Mouse (Mus musculus) gastrocnemius, adult 8-10 months (tissue): Measurements from ENCODE around the gene Esr2. TPM values are rescaled to one million over a fixed set of nuclear protein-coding genes. Genes with fewer than 3 reads are reported as not detected.
"Not testable (repeated sequence)": the region's sequence is repeated elsewhere in the genome, so short reads cannot be mapped to it uniquely, and the experiment has no call there.

Experiments used
- DNase-seq, 2 experiments: peaks; one replicate each; pipeline ENCODE4 v3.0.0; 2022; ENCODE audit warnings: low spot score in 2 of 2
- total RNA-seq, 4 experiments: library from RNA; stranded (reverse); gene quantifications; 2 replicates each; pipeline ENCODE4 v1.2.4; 2022

The Esr2 gene
- under 1 TPM in 3 of 4 experiments, not detected in 1; 0.11 to 0.29 (median 0.27) TPM for total RNA-seq

DNA sequence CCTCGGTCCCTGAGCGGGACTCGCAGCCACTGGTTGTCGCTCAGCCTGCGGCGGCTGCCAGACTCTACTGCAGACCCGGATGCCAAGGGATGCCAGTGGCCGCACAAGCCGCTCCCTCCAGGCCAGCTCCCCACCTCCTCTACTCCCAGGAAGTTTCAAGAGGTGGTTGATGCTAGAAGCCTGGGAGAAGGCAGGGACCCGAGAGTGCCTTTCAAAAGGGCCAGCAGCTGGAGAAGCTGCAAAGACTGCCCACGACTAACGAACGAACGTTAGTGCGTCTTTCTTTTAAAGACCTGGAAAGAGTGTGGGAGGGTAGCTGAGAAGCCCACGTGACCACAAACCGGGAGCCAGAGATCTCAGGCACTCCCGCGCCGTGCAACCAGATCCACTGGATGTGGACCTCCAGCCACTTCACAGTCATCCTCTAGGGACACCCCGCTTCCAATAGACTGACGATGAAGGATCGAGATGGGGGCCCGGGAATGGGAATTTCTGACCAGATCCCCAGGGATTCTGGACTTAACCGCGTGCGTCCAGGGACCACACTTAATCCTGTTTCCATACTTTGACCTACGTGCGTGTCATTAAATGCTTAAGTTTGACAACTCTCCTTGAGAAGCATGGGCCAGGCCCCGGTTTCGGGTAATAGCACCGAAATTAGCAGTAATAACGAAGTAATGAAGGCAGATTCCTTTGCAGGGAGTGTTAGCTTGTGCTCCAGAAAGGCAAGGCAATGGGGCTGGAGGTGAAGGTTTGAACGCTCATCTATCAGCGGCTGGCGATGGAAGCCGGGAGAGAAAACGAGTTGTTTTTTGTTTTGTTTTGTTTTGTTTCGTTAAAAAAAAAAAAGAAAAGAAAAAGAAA is at the start of gene Esr2:
TSS of gene Esr2 (minus strand) at position 260 of the 864 bp plus-strand sequence.
- DNase-seq, result no peak

DNA sequence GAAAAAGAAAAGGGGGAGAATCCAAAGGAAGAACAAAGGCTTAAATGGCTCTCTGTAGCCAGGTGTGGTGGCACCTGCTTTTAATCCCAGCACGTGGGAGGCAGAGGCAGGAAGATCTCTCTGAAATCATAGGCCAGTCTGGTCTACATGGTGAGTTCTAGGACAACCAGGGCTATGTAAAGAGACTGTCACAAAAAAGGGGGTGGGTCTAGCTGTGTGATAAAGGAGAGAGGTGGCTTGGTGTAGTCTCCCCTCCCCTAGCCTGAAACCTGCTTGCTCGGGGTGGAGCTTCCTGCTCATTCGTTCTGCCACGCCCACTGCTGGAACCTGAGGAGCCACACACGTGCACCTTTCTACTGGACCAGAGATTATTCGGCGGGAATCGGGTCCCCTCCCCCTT is 45.0 kb upstream of the Esr2 start:
- not testable (repeated sequence) for DNase-seq

DNA sequence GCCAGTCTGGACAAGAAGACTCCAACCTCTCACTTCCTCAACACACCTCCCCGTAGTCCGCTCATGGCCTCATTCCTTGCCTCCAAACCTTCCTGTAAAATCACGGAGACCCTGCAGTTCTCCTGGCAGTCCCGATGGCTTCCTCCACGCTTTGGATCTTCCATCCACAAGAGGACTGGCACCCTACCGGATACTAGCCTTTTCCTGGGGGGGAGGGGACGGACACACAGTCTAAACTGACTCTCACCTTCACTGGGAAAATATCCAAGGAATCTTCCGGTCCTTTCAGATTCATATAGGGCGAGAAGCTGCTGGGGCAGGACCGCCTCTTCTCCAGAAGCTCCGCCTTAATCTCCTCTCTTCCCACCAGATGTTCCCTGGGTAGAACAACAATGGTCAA is 39.7 kb upstream of the Esr2 start:
- DNase-seq, result no peak

DNA sequence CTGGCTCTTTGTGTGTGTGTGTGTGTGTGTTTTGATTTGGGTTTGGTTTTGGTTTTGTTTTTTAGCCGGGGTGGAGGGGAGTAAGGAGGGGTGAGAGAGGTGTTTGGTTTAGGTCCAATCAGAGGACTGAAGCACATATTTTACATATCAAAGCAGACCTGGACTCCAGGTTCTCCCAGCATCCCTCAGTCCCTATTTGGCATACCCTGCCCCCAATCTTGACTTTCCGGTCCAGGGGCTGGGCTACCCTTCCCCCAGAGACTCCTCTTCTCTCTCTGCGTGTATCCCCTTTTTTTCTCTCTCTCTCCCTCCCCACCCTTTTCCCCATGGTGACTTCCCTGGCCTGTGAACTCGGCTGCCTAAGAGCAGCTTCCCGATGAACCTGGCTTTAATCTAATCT is 38.1 kb upstream of the Esr2 start:
- DNase-seq, result no peak

DNA sequence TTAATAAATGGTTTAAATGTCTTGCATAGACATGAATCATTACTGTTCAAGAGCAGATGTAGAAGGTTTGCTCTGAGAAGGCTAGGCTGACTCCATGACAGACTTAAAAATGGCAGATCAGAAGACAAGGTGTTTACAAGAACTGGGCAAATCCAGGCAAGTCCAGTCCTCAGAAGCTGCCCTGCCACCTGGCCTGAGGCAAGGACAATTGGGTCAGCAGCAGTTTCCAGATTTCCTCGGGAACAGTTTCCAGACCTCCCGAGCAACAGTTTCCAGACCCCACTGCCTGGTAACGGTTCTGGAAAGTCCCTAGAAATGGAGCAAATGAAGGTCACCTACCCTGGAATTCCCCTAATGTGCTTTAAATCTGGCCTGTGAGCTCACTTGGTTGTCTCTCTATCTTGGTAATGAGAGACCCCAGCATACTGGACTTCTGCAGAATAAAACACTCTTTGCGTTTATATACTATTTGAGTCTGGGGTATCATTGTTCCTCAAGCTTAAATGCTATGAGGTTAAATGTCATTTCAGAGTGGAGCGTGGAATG is 32.4 kb upstream of the Esr2 start:
- no peak for DNase-seq

DNA sequence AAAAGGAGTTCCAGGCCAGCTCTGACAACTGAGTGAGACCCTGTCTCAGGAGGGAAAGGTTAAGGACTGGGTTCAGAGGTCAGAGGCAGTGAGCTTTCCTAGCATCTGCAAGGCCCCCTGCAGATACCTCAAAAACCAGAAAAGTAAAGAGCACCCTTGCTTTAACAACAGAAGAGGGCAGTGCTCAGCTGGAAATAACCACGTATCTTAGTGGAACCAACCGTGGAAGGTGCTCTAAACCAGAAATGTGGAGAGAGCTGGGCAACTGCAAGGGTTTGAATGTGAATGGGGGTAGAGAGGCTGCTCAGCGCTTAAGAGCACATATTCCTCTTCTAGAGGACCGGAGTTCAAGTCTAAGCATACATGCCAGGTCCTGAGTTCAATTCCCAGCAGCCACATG is 23.3 kb upstream of the Esr2 start:
- no peak for DNase-seq

DNA sequence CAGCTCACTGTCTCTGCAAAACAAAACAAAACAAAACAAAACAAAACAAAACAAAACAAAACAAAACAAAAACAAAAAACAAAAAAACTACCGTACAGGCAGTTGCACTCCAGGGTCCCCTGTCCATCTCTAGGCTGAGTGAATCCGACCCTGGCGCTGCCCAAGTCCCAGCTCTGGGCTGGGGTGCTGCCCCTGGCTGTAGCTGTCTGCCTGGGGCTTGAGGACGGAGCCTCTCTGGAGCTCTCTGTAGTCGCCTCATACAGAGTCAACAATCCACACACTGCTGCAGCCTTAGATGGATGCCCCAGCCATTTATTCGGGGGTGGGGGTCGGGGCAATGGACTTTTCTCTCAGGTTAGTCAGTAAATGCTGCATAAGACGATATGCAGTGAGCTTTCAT is 20.0 kb upstream of the Esr2 start:
- no peak for DNase-seq

DNA sequence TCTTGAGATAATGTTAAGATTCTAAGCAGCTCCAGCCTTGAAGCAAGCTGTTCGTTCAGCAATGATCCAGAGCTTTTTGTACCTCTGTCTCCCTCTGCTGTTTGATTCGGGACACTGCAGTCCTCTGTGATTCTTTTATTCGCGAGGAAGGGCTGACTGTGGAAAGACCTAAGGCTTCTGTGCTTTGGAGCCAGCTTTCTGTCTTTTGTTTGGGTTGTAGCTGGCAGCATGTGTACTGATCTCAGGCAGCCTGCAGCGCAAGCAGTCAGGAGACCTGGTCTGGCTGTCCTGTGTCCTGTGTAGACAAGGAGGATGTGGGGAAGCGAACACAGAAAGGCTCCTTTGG is 19.6 kb upstream of the Esr2 start:
- peak; percentile 36 to 40 for DNase-seq

DNA sequence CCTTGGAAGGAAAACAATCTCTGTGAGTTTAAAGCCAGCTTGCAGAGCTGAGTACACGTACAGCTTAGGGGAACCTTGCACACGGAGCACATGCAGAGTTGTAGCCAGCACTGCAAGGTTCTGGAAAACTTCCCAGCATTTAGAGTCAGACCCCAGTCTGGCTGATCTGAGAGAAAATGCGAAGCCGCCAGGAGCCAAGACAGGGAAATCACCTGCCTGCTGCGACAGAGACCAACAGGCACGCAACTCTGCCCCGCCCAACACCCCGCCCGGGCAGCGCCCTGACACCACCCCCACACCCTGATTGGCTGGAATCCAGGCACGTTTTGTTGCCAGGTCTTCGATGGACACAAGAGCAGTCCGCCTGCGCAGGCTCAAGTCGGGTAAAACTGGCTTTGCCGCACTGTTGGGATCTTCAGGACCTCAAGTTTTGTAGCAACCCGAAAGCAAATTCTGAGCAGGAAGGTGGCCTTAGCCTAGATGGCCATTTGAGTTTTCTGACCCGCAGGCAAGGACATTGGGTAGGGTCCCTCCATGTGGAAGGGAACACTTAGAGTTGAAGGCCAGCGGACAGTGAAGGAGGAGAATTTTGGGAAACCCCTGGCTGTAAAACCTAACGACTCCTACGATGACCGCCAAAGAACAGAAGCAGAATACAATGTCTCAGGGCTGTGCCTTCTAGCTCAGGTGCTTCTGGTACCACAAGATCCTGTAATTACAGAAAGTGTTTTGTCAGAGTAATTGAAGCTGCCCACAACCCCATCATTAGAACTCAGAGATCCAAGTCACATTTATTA is 19.1 kb upstream of the Esr2 start:
- peak; percentile 41 to 68 for DNase-seq

DNA sequence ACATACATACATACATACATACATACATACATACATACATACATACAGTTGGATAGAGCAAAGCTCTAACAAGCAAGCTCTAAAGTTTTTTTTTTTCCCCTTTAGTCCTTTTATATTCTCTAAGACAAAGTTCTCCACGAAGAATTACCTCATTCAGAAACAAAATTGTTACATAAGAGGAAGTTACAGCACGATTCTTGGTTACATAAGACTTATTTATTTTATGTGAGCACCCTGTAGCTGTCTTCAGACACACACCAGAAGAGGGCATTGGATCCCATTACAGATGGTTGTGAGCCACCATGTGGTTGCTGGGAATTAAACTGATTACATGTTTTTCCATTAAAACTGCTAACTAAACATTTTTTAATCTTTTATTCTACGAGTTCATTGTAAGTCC is 17.5 kb upstream of the Esr2 start:
- DNase-seq, result no peak

DNA sequence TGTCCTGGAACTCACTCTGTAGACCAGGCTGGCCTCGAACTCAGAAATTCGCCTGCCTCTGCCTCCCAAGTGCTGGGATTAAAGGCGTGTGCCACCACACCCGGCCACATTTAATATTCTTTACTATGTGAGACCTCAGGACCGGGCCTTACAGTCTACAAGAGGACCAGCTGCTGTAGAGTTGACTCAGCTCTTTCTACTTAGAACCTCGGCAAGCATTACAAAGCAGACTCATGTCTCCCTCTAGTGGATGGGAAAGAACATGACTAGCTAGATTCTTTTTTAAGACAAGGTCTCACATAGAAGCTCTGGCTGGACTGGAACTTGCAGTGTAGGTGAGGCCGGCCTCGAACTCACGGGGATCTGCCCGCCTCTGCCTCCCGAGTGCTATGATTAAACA is 13.9 kb upstream of the Esr2 start:
- DNase-seq, result no peak

DNA sequence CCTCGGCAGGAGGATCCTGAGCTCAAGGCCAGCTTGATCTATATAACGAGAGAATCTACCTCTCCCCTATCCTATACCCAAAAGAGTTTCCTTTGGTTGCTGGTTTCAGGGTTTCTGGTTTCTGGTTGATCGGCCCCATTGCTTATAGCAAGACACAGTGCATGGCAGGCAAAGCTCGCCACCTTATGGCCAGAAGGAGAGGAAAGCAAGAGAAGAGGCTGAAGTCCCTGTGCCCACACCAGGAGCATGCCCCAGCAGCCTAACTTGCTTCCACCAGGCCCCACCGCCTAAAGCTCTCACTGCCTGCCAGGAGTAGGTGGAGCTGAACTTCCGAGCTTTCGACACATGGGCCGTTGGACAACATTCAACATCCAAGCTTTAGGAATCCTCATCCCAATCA is 10.8 kb upstream of the Esr2 start:
- DNase-seq, result no peak

DNA sequence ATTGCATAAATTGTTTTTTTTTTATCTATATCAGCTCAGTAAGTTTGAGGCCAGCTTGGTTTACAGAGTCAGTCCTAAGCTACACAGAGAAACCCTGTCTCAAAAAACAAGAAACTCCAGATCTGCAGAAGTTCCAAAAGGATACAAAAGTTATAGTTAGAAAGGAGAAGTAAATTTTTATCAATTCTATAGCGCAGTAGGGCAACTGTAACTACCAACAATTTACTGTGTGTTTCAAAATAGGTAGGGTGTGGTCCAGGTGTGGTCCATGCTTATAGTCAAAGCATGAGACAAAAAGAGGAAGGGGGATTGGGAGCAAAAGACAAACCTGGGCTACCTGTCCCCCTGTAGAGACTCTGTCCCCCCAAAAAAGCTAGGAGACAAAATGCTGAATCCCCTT is 9.4 kb upstream of the Esr2 start:
- no peak for DNase-seq

DNA sequence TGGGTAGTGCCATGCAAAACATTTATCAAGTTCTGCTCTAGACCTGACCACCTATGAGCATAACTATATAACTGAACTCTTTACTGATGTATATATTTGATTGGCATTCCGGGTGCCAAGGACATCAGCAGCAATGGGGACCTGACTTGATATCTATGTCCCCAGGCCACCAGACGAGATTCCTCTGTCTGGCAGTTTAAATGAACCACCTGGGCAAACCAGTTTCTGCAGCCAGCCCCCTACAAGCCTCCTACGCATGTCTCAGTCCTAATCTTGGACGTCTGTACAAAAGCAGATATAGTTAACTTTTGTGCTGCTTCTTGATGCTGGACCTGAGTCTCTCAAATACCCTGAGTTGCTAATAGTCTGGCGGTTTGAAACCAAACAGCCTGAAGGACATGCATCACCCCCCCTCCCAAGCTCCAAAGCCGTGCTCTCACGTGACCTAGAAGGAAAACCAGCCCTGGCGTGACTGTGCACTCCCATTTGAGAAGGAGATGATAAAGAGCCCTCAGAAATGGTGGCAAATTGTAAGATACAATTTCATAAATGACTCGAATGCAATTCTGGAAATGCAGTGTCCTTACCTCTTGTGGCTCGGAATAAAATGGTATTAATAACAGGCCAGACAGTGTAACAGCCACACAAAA is 8.2 kb upstream of the Esr2 start:
- DNase-seq, result no peak

DNA sequence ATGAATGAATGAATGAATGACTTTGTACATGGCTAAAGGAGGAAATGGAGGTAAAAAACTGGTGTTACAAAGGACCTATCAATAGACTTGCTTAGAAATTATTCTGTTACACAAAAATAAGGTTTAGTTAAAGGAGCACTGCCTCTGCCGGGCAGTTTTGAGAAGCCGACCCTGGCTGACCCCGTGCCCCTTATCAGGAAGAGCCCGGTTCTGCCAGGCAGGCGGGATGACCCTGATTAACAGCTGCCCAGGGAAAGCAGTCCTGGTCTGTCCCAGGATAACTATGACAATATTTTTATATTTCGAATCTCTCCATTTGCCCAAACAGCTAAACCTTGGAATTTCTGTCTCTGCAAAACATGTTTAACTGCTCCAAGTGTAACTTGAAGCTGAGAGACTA is 7.2 kb upstream of the Esr2 start:
- no peak for DNase-seq

DNA sequence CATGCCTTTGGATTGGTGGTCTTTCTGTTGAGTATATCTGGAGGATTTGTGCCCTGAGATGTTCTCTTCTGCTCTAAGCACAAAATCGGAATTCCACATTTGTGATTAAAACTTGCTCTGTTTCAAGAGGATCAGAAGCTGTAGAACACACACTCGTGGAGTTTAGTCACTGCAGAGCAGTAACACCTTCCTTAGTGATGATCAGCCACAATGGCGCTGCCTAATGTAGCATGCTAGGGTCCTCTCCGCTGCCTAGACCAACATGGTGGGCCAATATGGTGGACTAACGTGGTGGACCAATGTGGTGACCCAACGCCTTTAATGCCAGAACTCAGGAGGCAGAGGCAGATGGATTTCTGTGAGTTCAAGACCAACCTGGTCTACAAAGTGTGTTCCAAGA is 5.8 kb upstream of the Esr2 start:
- no peak for DNase-seq

DNA sequence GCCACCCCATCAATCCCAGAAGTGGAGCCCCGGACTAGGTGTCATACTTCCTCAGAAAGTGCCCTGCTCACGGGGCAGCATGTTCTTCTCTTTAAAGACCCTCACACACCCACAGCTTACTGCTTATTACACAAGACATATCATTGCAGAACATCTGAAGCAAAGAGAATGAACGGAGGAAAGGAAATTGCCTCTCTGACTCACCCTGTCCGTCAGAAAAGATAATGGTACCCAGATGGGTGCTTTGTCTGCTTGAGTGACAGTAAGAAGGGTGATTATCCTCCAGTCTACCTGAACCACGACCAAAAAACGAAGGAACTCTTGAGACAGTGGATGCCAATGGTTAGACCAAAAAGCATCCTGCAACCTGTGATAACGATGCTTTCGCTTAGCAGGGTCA is 4.4 kb upstream of the Esr2 start:
- no peak for DNase-seq

DNA sequence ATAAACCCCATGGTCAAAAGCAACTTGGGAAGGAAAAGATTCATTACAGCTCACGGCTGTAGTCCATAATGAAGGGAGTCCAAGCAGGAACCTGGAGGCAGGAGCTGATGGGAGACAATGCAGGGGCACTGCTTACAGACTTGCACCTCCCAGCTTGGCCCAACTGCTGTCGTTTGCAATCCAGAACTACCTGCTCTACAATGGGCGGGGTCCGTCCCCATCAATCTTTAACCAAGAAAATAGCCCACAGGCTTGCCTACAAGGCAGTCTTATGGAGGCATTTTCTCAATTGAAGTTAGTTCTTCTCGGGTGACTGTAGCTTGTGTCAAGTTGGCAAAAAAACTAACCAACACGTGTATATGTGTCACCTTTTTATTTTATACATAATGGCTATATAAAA is 3.4 kb upstream of the Esr2 start:
- no peak for DNase-seq

DNA sequence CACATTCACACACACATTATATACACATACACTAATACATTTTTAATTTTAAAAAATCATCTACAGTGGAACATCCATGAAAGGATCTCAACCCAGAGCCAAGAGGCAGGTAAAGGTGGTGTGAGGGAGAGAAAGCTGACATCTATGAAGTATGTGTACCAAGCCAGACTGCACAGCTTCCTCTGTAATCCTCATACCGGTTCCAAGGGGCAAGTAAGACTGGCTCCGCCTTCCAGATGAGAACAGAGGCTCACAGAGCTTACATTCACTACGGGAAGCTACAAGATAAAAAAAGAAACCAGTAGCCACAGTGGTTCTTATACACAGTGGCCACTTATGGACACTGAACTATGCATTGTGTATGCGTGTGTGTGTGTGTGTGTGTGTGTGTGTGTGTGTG is 2.5 kb upstream of the Esr2 start:
- DNase-seq, result no peak

DNA sequence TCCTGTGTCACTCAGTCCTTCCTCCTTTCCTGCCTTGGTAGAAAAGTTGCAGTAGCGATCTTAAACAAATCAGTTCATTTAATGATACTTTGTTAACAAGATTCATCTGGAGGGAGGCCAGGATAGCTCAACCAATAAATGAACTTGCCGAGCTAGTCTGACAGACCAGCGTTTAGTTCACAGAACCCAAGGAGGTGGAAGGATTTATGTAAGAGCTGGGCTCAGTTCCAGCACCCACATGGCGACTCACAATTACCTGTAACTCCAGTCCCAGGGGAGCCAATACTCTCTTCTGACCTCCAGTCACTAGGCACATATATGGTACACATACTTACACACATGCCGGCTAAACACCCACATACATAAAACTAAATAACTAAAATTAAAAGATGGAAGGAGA is 2.0 kb upstream of the Esr2 start:
- no peak for DNase-seq

DNA sequence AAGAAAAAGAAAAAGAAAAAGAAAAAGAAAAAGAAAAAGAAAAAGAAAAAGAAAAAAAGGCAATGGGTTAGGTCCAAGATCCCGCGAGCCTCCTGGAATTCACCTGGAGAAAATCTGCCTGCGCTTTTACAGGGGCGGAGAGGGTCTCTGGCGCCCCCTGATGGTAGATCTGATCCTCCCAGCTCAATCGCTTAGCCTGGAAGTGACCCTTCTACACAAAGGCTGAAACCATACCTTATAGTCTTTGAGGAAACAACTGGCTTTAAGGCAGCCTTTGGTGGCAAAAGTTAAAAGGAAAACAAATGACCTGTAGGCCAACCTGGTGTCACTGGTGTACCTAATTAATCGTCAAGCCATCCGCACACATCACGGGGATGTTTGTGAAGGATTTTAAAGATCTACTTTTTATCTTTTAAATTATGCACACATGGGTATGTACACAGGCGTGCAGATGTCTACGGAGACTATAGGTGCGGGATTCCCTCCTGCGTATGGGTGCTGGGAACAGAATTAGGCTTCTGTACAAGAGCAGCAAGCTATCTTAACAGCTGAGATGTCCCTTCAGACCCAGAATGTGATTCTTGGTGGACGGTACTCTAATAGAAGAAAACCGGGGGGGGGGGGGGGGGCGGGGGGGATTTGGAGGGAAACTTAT is 932 bp upstream of the Esr2 start:
- DNase-seq, result peak in 1 of 2 experiments; percentile 28

DNA sequence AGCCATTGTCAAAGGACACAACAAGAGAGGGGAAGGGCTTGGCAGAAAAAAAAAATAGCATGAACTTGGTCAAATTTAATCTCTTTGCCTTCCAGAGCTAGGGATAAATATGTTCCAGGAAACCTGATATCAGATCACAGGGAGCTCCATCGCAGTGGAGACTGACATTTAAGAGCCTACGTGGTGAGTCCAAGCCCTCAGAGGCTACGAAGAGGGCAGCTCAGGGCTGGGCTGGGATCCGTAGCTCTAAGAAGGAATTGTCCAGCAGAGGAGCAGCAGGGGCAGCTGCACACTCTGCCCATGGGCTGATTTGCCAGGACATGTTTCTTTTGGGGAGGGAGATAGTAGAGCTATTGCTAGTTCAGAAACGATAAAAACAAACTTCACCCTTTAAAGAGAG is 11.4 kb downstream of the Esr2 start:
- peak in 1 of 2 experiments; percentile 20 for DNase-seq
